Mouse (Mus musculus) kidney, postnatal 0 days (tissue): Measurements from ENCODE around the gene Ap3m1. TPM values are rescaled to one million over a fixed set of nuclear protein-coding genes. Genes with fewer than 3 reads are reported as not detected.
A peak's percentile ranks its signal among the peaks of the same experiment; 100 is the strongest.

ENCODE experiments used
- ATAC-seq: fragments of 200-750 bp; cut with Nextera tagmentation; replicated peaks from 2 replicates; pipeline ENCODE4 v1.8.0; 2017; ENCODE audit warnings: low read depth, moderate number of reproducible peaks, moderate TSS enrichment, moderate library complexity; ENCODE audit not compliant: low FRiP score
- DNase-seq: peaks from one replicate; pipeline ENCODE4 v3.0.0-alpha.2; 2016; ENCODE audit warnings: low spot score
- H3K27ac ChIP-seq: fragments of 300-500 bp; sonication (generic); 2 replicates; pipeline ENCODE4 v1.5.1; 2014; ENCODE audit warnings: mild to moderate bottlenecking
- H3K27me3 ChIP-seq: fragments of 300-500 bp; sonication (generic); 2 replicates; pipeline ENCODE4 v1.6.1; 2014; ENCODE audit warnings: low read length, mixed read lengths; ENCODE audit not compliant: insufficient read depth
- H3K36me3 ChIP-seq: fragments of 300-500 bp; sonication (generic); 2 replicates; pipeline ENCODE4 v1.6.1; 2014; ENCODE audit warnings: low read length, mixed read lengths; ENCODE audit not compliant: insufficient read depth
- H3K4me1 ChIP-seq: fragments of 300-500 bp; sonication (generic); replicated peaks from 2 replicates; pipeline ENCODE4 v1.6.1; 2014; ENCODE audit warnings: antibody characterized with exemption, low read length, mixed read lengths; ENCODE audit not compliant: insufficient read depth
- H3K4me2 ChIP-seq: fragments of 300-500 bp; sonication (generic); 2 replicates; pipeline ENCODE4 v1.6.1; 2014; ENCODE audit warnings: mild to moderate bottlenecking, low read length, moderate library complexity, mixed read lengths
- H3K4me3 ChIP-seq: fragments of 300-500 bp; sonication (generic); replicated peaks from 2 replicates; pipeline ENCODE4 v1.5.1; 2014; ENCODE audit warnings: low read depth, low read length
- H3K9ac ChIP-seq: fragments of 300-500 bp; sonication (generic); 2 replicates; pipeline ENCODE4 v1.6.1; 2014; ENCODE audit warnings: low read depth, low read length
- H3K9me3 ChIP-seq: fragments of 300-500 bp; sonication (generic); replicated peaks from 2 replicates; pipeline ENCODE4 v1.6.1; 2016; ENCODE audit warnings: low read length, inconsistent platforms, mixed read lengths
- CTCF ChIP-seq: IDR thresholded peaks from 2 replicates; pipeline ENCODE4 v1.5.1; 2016; ENCODE audit warnings: antibody characterized with exemption, low read depth, mild to moderate bottlenecking, moderate library complexity
- WGBS: fragments of 180-500 bp; shearing (Covaris S2); extraction: QIAGEN DNeasy Blood & Tissue Kit; methylation state at CpG from one replicate; pipeline ENCODE4 v1.1.7; 2014; 5-methylcytosine and 5-hydroxymethylcytosine counted together
- polyA plus RNA-seq: library from polyadenylated mRNA; unstranded; fragments of >200 nt; fragmentation: Nextera tagmentation; extraction: Ambion mirVana; gene quantifications from 2 replicates; pipeline ENCODE4 v1.2.1, GENCODE M21; 2015

Gene Ap3m1
- polyA plus RNA-seq, 1 experiment from 2014 or later: 50.7 TPM

DNA sequence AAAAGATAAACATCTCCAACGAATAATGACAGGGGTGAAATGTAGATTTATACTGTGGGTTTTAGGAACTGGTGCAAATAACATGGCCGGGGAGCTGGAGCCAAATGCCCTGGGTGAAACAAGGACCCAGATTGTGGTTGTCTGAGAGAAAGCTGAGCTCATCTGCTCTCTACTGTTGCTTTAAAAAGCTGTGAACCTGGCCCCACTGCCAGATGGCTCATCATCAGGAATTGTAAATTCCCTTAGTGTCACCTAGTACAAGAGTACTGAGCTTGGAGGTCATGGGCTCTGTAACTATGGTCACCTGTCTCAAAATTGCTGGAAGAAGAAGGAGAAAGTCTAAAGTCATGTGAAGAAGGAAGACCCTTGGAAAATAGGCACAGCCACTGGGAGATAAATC, 6.7 kb upstream of the Ap3m1 start:
- no peak for TF ChIP-seq CTCF
- Histone ChIP-seq H3K27ac (no peak overlapping the region), H3K27me3 (no peaks in the 10 kb centered on the region), H3K9ac (no peak overlapping the region), H3K4me1 (no peaks in the 10 kb centered on the region), H3K9me3 (no peaks in the 10 kb centered on the region), H3K36me3 (no peaks in the 10 kb centered on the region), H3K4me2 (no peak overlapping the region), H3K4me3 (no peak overlapping the region)
- no peak for ATAC-seq
- WGBS: 67% methylated on average over 2 of the region's 2 CpGs
- DNase-seq: no peak

DNA sequence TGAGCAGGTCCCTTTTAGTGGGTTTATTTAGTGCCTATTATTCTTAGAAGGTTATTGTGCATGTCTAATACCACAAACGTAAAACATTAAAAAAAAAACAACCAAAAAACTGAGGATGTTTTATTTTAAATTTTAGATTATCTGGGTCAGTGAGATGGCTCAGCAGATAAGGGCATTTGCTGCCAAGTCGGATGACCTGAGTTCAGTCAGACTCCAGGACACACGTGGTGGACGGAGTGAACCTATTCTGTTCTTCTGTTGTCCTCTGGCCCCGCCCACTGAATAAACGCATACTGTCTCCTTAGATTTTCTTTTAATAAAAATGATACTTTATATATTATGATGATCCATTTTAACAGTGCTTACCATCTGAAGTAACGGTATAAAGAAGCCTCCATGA, 1.3 kb upstream of the Ap3m1 start:
- no peak for TF ChIP-seq CTCF
- Histone ChIP-seq H3K4me1 (0 out of 2 replicates have a peak, but pooled peaks cover 6% of the 10 kb centered on the region), H3K27me3 (no peaks in the 10 kb centered on the region), H3K4me3 (peak overlapping the region; percentile 76; the same call in 1 of the 2 replicates), H3K27ac (no peak overlapping the region), H3K4me2 (peak overlapping the region; percentile 97), H3K9me3 (no peaks in the 10 kb centered on the region), H3K36me3 (no peaks in the 10 kb centered on the region), H3K9ac (no peak overlapping the region)
- 49% methylated on average over 7 of the region's 7 CpGs for WGBS
- ATAC-seq (no peak), DNase-seq (no peak)

DNA sequence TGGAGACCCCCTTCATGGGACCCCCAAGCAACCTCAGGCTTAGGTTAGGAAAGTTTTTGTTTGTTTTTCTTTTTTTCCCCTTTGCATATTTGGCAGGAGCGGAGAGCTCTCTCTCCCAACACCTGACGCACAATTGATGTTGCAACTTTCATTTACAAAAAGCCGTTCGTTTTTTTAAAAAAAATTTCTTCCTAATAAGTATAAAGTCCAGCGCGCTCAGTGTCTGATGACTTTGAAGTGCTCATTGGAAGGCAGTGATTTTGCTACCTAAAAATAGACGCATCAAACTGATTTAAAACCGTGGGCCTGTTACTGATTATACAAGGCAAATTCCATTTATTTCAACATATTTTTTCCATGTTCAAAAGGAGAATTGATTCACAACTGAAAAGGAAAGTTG, 843 bp upstream of the Ap3m1 start:
- DNase-seq (peak; percentile 54), ATAC-seq (no peak)
- H3K4me2 ChIP-seq: peak overlapping the region; percentile 97
- H3K36me3 ChIP-seq: no peaks in the 10 kb centered on the region
- no peaks in the 10 kb centered on the region for H3K9me3 ChIP-seq
- no peak overlapping the region for H3K27ac ChIP-seq
- H3K9ac ChIP-seq: 0 out of 2 replicates have a peak overlapping the region, but pooled peaks have one; percentile 71
- H3K4me1 ChIP-seq: 0 out of 2 replicates have a peak, but pooled peaks cover 6% of the 10 kb centered on the region
- peak overlapping the region; percentile 76 for H3K4me3 ChIP-seq
- H3K27me3 ChIP-seq: no peaks in the 10 kb centered on the region
- WGBS: 10% methylated on average over 8 of the region's 8 CpGs
- TF ChIP-seq CTCF: no peak

DNA sequence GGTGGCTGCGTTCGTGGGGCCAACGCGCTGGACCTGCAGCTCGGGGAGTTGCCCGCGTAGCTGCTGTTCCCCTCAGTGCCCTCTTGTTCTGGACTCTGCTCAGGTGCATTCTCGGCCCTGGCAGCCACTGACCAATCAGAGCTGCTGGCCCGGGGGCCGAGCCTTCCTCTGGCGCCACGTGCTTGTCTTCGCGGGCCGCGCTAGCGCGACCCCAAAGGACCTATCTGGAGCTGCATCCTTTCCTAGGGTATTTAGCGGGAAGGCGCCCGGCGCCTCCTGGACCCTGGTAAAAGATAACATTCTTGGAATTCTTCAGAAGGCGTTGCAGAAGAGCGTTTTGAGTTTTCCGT, 448 bp upstream of the Ap3m1 start:
- TF ChIP-seq CTCF: peak; percentile 42
- H3K4me2 ChIP-seq: peak overlapping the region; percentile 97
- peak overlapping the region; percentile 96 for H3K27ac ChIP-seq
- H3K4me3 ChIP-seq: peak overlapping the region; percentile 76
- no peaks in the 10 kb centered on the region for H3K27me3 ChIP-seq
- 0% methylated on average over 25 of the region's 25 CpGs for WGBS
- 0 out of 2 replicates have a peak, but pooled peaks cover 6% of the 10 kb centered on the region for H3K4me1 ChIP-seq
- no peaks in the 10 kb centered on the region for H3K36me3 ChIP-seq
- peak; percentile 91 for ATAC-seq
- peak; percentile 86 for DNase-seq
- no peaks in the 10 kb centered on the region for H3K9me3 ChIP-seq
- H3K9ac ChIP-seq: peak overlapping the region; percentile 71

DNA sequence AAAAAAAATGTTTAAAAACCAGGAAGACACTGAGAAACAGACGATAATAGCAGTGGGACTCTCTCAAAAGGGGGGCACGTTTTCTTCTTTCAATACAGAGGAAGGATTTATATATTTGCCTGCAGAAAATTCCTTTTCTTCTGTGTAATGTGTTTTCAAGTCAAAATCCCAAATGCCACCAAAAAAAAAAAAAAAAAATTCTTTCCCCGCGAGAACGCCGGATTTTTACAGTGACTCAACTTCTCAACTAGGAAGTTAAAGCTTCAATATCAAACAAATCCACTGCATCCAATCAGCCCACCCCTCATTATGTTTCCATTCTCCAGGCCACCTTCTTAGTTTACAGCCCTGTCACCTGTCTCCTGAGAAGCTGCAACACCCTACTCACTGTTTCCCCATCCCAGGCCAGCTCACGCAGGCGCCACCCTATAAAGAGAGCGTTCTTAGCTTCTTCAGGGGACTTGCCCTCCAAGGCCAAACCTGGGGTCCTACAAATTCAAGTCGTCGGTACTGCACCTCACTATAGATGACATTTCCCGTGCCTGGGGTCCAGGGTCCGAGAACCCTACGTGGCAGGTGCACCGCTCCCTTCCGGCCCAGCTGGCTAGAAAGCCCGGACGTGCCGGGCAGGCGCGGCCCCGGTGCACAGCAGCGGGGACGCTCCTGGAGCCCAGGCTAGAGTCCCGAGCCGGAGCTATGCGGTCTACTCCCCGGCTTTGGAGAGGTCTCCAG, 762 bp downstream of the Ap3m1 start:
- Histone ChIP-seq H3K4me2 (peak overlapping the region; percentile 97), H3K4me3 (peak overlapping the region; percentile 76), H3K4me1 (0 out of 2 replicates have a peak, but pooled peaks cover 6% of the 10 kb centered on the region), H3K36me3 (no peaks in the 10 kb centered on the region), H3K9ac (peak overlapping the region; percentile 84), H3K27ac (peak overlapping the region; percentile 96), H3K27me3 (no peaks in the 10 kb centered on the region), H3K9me3 (no peaks in the 10 kb centered on the region)
- TF ChIP-seq CTCF: no peak
- ATAC-seq (no peak), DNase-seq (no peak)
- 6% methylated on average over 28 of the region's 28 CpGs for WGBS

DNA sequence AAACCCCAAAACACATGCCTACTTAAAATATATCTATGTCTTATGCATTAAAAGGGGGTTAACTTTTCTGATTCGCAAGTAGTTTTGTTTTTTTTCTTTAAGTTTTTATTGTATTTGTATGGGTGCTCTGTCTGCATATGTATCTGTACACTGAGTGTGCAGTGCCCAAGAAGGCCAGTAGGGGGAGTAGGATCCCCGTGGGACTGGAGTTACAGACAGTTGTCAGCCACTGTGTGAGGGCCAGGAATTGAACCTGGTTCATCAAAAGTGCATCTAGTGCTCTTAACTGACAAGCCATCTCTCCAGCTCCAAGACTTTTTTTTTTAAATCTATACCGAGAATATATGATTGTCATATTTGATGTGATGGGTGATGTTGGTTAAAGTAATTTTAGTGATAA, 1.6 kb downstream of the Ap3m1 start:
- no peak overlapping the region for H3K9ac ChIP-seq
- H3K4me3 ChIP-seq: no peak overlapping the region
- 72% methylated on average over 3 of the region's 3 CpGs for WGBS
- H3K27me3 ChIP-seq: no peaks in the 10 kb centered on the region
- H3K4me2 ChIP-seq: peak overlapping the region; percentile 97; the same call in 1 of the 2 replicates
- H3K36me3 ChIP-seq: no peaks in the 10 kb centered on the region
- no peak overlapping the region for H3K27ac ChIP-seq
- 0 out of 2 replicates have a peak, but pooled peaks cover 6% of the 10 kb centered on the region for H3K4me1 ChIP-seq
- ATAC-seq: no peak
- peak; percentile 63; the same call in 1 of the 2 replicates for TF ChIP-seq CTCF
- no peaks in the 10 kb centered on the region for H3K9me3 ChIP-seq
- DNase-seq: no peak
